Mouse (Mus musculus): Measurements from ENCODE around the gene Dgki. TPM values are rescaled to one million over a fixed set of nuclear protein-coding genes. Genes with fewer than 3 reads are reported as not detected.

Dgki gene
- total RNA-seq (2021), result 10 to 100 TPM; 90.5 to 91.1 TPM
- long read RNA-seq, experiment 1, partial matches to known transcripts, result 2 of 9 reads
- long read RNA-seq, experiment 1, other reads (novel, unspliced or antisense), result 5 of 9 reads
- long read RNA-seq, experiment 2, partial matches to known transcripts, result 1 of 14 reads
- long read RNA-seq, experiment 2, other reads (novel, unspliced or antisense), result 11 of 14 reads

- TF ChIP-seq CTCF (IDR thresholded peaks at IDR 0.05), result no peak
- intact Hi-C loops (cut with DNase I), result loop anchor here (1.0 to 5.0 kb wide), 3 partner anchors 57 to 202 kb away; no protein-coding TSS in a partner anchor
- peak; percentile 85 to 87 for DNase-seq (ENCODE audit: extremely low spot score in 1 of 2, low spot score in 2 of 2)
- Histone ChIP-seq H3K27ac (peak within 1 kb of the TSS; percentile 91), H3K4me3 (peak within 1 kb of the TSS; percentile 72)
These were observed at the start of gene Dgki for GRCm38 (mm10) chr6:37299562-37300390. Gene Dgki, minus strand, starts transcription at chr6:37300184.

- DNase-seq (ENCODE audit: extremely low spot score in 1 of 2, low spot score in 2 of 2), result no peak
- no peak for TF ChIP-seq CTCF (IDR thresholded peaks at IDR 0.05)
- H3K27ac ChIP-seq, result no peak overlapping the region
- no peak overlapping the region for H3K4me3 ChIP-seq
- intact Hi-C loops (cut with DNase I), result no loop called here
These were observed 47.6 kb upstream of the Dgki start for GRCm38 (mm10) chr6:37347606-37348005.

GRCm38 (mm10) chr6:37338055-37338454, 38.1 kb upstream of the Dgki start:
- H3K4me3 ChIP-seq, result no peak overlapping the region
- DNase-seq (ENCODE audit: extremely low spot score in 1 of 2, low spot score in 2 of 2), result no peak
- no peak for TF ChIP-seq CTCF (IDR thresholded peaks at IDR 0.05)
- no peak overlapping the region for H3K27ac ChIP-seq
- intact Hi-C loops (cut with DNase I), result no loop called here

GRCm38 (mm10) chr6:37336831-37337260, 36.9 kb upstream of the Dgki start:
- Histone ChIP-seq H3K4me3 (no peak overlapping the region), H3K27ac (no peak overlapping the region)
- no peak for DNase-seq (ENCODE audit: extremely low spot score in 1 of 2, low spot score in 2 of 2)
- intact Hi-C loops (cut with DNase I), result no loop called here
- no peak for TF ChIP-seq CTCF (IDR thresholded peaks at IDR 0.05)

GRCm38 (mm10) chr6:37336381-37336780, 36.4 kb upstream of the Dgki start:
- Histone ChIP-seq H3K27ac (no peak overlapping the region), H3K4me3 (no peak overlapping the region)
- no peak for TF ChIP-seq CTCF (IDR thresholded peaks at IDR 0.05)
- intact Hi-C loops (cut with DNase I), result no loop called here
- no peak for DNase-seq (ENCODE audit: extremely low spot score in 1 of 2, low spot score in 2 of 2)

- intact Hi-C loops (cut with DNase I), result no loop called here
- no peak overlapping the region for H3K4me3 ChIP-seq
- DNase-seq (ENCODE audit: extremely low spot score in 1 of 2, low spot score in 2 of 2), result no peak
These were observed 32.9 kb upstream of the Dgki start for GRCm38 (mm10) chr6:37332846-37333245.

GRCm38 (mm10) chr6:37329901-37330864, 30.2 kb upstream of the Dgki start:
- Histone ChIP-seq H3K4me3 (no peak overlapping the region), H3K27ac (no peak overlapping the region)
- TF ChIP-seq CTCF (IDR thresholded peaks at IDR 0.05), result no peak

More at GRCm38 (mm10) chr6:37332846-37333245, 32.9 kb upstream of the Dgki start:
- H3K27ac ChIP-seq, result no peak overlapping the region
- TF ChIP-seq CTCF (IDR thresholded peaks at IDR 0.05), result no peak

GRCm38 (mm10) chr6:37329376-37329775, 29.4 kb upstream of the Dgki start:
- intact Hi-C loops (cut with DNase I), result no loop called here
- no peak for DNase-seq (ENCODE audit: extremely low spot score in 1 of 2, low spot score in 2 of 2)
- Histone ChIP-seq H3K27ac (no peak overlapping the region), H3K4me3 (no peak overlapping the region)
- TF ChIP-seq CTCF (IDR thresholded peaks at IDR 0.05), result no peak

More at GRCm38 (mm10) chr6:37329901-37330864, 30.2 kb upstream of the Dgki start:
- intact Hi-C loops (cut with DNase I), result no loop called here
- peak in 1 of 2 experiments; percentile 10 for DNase-seq (ENCODE audit: extremely low spot score in 1 of 2, low spot score in 2 of 2)

- Histone ChIP-seq H3K4me3 (no peak overlapping the region), H3K27ac (no peak overlapping the region)
- intact Hi-C loops (cut with DNase I), result no loop called here
- no peak for TF ChIP-seq CTCF (IDR thresholded peaks at IDR 0.05)
- peak in 1 of 2 experiments; percentile 6 for DNase-seq (ENCODE audit: extremely low spot score in 1 of 2, low spot score in 2 of 2)
These were observed 28.7 kb upstream of the Dgki start for GRCm38 (mm10) chr6:37328671-37329070.

- Histone ChIP-seq H3K27ac (no peak overlapping the region), H3K4me3 (no peak overlapping the region)
- no peak for DNase-seq (ENCODE audit: extremely low spot score in 1 of 2, low spot score in 2 of 2)
- intact Hi-C loops (cut with DNase I), result no loop called here
- no peak for TF ChIP-seq CTCF (IDR thresholded peaks at IDR 0.05)
These were observed 27.5 kb upstream of the Dgki start for GRCm38 (mm10) chr6:37327519-37327918.

GRCm38 (mm10) chr6:37326603-37326955, 26.6 kb upstream of the Dgki start:
- H3K4me3 ChIP-seq, result no peak overlapping the region
- TF ChIP-seq CTCF (IDR thresholded peaks at IDR 0.05), result no peak
- no peak overlapping the region for H3K27ac ChIP-seq
- intact Hi-C loops (cut with DNase I), result no loop called here
- no peak for DNase-seq (ENCODE audit: extremely low spot score in 1 of 2, low spot score in 2 of 2)

Measured in left cerebral cortex, adult 2 months (tissue).